Mouse (Mus musculus): ENCODE results near the gene Zfp609. TPM values are rescaled to one million over a fixed set of nuclear protein-coding genes. Genes with fewer than 3 reads are reported as not detected.

Gene Zfp609
- polyA plus RNA-seq, 1 experiment from 2014 or later: 12.1 TPM

GRCm38 (mm10) chr9:65679181-65679761 lies 148.1 kb downstream of the Zfp609 start:
- Histone ChIP-seq H3K27me3 (replicated peaks) (no peaks in the 10 kb centered on the region), H3K9me3 (no peaks in the 10 kb centered on the region), H3K4me1 (peaks cover 34% of the 10 kb centered on the region), H3K4me3 (peak overlapping the region; percentile 22), H3K36me3 (no peaks in the 10 kb centered on the region), H3K9ac (peak overlapping the region; percentile 47), H3K27ac (no peak overlapping the region), H3K4me2 (replicated peaks) (peak overlapping the region; percentile 91)
- no peak for ATAC-seq (ENCODE audit: low FRiP score, low read depth)
- 21% methylated on average over 5 of the region's 5 CpGs for WGBS

GRCm38 (mm10) chr9:65677119-65677462 lies 150.3 kb downstream of the Zfp609 start:
- Histone ChIP-seq H3K4me3 (peak overlapping the region; percentile 75), H3K9me3 (no peaks in the 10 kb centered on the region), H3K27ac (no peak overlapping the region), H3K4me2 (replicated peaks) (peak overlapping the region; percentile 91), H3K9ac (peak overlapping the region; percentile 87), H3K4me1 (peaks cover 34% of the 10 kb centered on the region), H3K36me3 (no peaks in the 10 kb centered on the region), H3K27me3 (replicated peaks) (no peaks in the 10 kb centered on the region)
- WGBS: 6% methylated on average over 3 of the region's 3 CpGs
- no peak for ATAC-seq (ENCODE audit: low FRiP score, low read depth)

GRCm38 (mm10) chr9:65676358-65677118 lies 150.8 kb downstream of the Zfp609 start:
- peak overlapping the region; percentile 87 for H3K9ac ChIP-seq
- H3K27ac ChIP-seq: peak overlapping the region; percentile 42; the same call in 1 of the 2 replicates
- peak overlapping the region; percentile 75 for H3K4me3 ChIP-seq
- no peaks in the 10 kb centered on the region for H3K27me3 ChIP-seq (replicated peaks)
- ATAC-seq (ENCODE audit: low FRiP score, low read depth): peak; percentile 96
- peaks cover 34% of the 10 kb centered on the region for H3K4me1 ChIP-seq
- under 1% methylated on average over 48 of the region's 51 CpGs for WGBS
- peak overlapping the region; percentile 91 for H3K4me2 ChIP-seq (replicated peaks)
- H3K36me3 ChIP-seq: no peaks in the 10 kb centered on the region
- no peaks in the 10 kb centered on the region for H3K9me3 ChIP-seq

- Histone ChIP-seq H3K4me3 (peak overlapping the region; percentile 75), H3K9ac (peak overlapping the region; percentile 87), H3K27me3 (replicated peaks) (no peaks in the 10 kb centered on the region), H3K36me3 (no peaks in the 10 kb centered on the region), H3K27ac (no peak overlapping the region), H3K4me2 (replicated peaks) (peak overlapping the region; percentile 91), H3K4me1 (peaks cover 34% of the 10 kb centered on the region), H3K9me3 (no peaks in the 10 kb centered on the region)
- ATAC-seq (ENCODE audit: low FRiP score, low read depth): peak; percentile 64
- 58% methylated on average over 8 of the region's 8 CpGs for WGBS
Observed at GRCm38 (mm10) chr9:65675461-65676357, 151.7 kb downstream of the Zfp609 start.

GRCm38 (mm10) chr9:65672996-65673395 lies 154.4 kb downstream of the Zfp609 start:
- Histone ChIP-seq H3K4me2 (replicated peaks) (no peak overlapping the region), H3K4me1 (peaks cover 10% of the 10 kb centered on the region), H3K9me3 (no peaks in the 10 kb centered on the region), H3K27me3 (replicated peaks) (no peaks in the 10 kb centered on the region), H3K36me3 (no peaks in the 10 kb centered on the region), H3K27ac (no peak overlapping the region), H3K9ac (no peak overlapping the region), H3K4me3 (no peak overlapping the region)
- ATAC-seq (ENCODE audit: low FRiP score, low read depth): no peak
- 83% methylated on average over 11 of the region's 11 CpGs for WGBS

- H3K36me3 ChIP-seq: no peaks in the 10 kb centered on the region
- no peaks in the 10 kb centered on the region for H3K9me3 ChIP-seq
- ATAC-seq (ENCODE audit: low FRiP score, low read depth): no peak
- H3K4me1 ChIP-seq: no peaks in the 10 kb centered on the region
- H3K27ac ChIP-seq: no peak overlapping the region
- no peak overlapping the region for H3K4me2 ChIP-seq (replicated peaks)
- H3K4me3 ChIP-seq: no peak overlapping the region
- H3K9ac ChIP-seq: no peak overlapping the region
- WGBS: 63% methylated on average over 9 of the region's 9 CpGs
- H3K27me3 ChIP-seq (replicated peaks): no peaks in the 10 kb centered on the region
Observed at GRCm38 (mm10) chr9:65671431-65671931, 155.9 kb downstream of the Zfp609 start.

GRCm38 (mm10) chr9:65667701-65668100 lies 159.7 kb downstream of the Zfp609 start, which contains the start of gene Oaz2:
TSS of gene Oaz2 (plus strand) at chr9:65668001.
- Histone ChIP-seq H3K27me3 (replicated peaks) (no peaks in the 10 kb centered on the region), H3K9me3 (no peaks in the 10 kb centered on the region), H3K27ac (no peak within 1 kb of the TSS), H3K36me3 (no peaks in the 10 kb centered on the region), H3K4me2 (replicated peaks) (no peak within 1 kb of the TSS), H3K4me1 (no peaks in the 10 kb centered on the region), H3K4me3 (no peak within 1 kb of the TSS), H3K9ac (no peak within 1 kb of the TSS)
- no peak for ATAC-seq (ENCODE audit: low FRiP score, low read depth)
- 94% methylated on average over 8 of the region's 8 CpGs for WGBS

GRCm38 (mm10) chr9:65666042-65666441 lies 161.3 kb downstream of the Zfp609 start:
- WGBS: 30% methylated on average over 5 of the region's 5 CpGs
- H3K4me3 ChIP-seq: no peak overlapping the region
- H3K9ac ChIP-seq: no peak overlapping the region
- H3K4me2 ChIP-seq (replicated peaks): no peak overlapping the region
- ATAC-seq (ENCODE audit: low FRiP score, low read depth): no peak
- no peaks in the 10 kb centered on the region for H3K4me1 ChIP-seq
- no peaks in the 10 kb centered on the region for H3K9me3 ChIP-seq
- no peak overlapping the region for H3K27ac ChIP-seq
- no peaks in the 10 kb centered on the region for H3K27me3 ChIP-seq (replicated peaks)
- H3K36me3 ChIP-seq: no peaks in the 10 kb centered on the region

GRCm38 (mm10) chr9:65664163-65664562 lies 163.2 kb downstream of the Zfp609 start:
- ATAC-seq (ENCODE audit: low FRiP score, low read depth): no peak
- H3K27ac ChIP-seq: no peak overlapping the region
- no peaks in the 10 kb centered on the region for H3K9me3 ChIP-seq
- H3K4me3 ChIP-seq: no peak overlapping the region
- no peak overlapping the region for H3K9ac ChIP-seq
- no peak overlapping the region for H3K4me2 ChIP-seq (replicated peaks)
- H3K27me3 ChIP-seq (replicated peaks): no peaks in the 10 kb centered on the region
- no peaks in the 10 kb centered on the region for H3K36me3 ChIP-seq
- under 1% methylated on average over 3 of the region's 3 CpGs for whole genome bisulfite sequencing
- no peaks in the 10 kb centered on the region for H3K4me1 ChIP-seq

GRCm38 (mm10) chr9:65661493-65661892 lies 165.9 kb downstream of the Zfp609 start:
- WGBS: 78% methylated on average over 1 of the region's 1 CpGs
- H3K4me2 ChIP-seq (replicated peaks): no peak overlapping the region
- H3K4me3 ChIP-seq: no peak overlapping the region
- H3K27me3 ChIP-seq (replicated peaks): no peaks in the 10 kb centered on the region
- H3K36me3 ChIP-seq: no peaks in the 10 kb centered on the region
- H3K9me3 ChIP-seq: no peaks in the 10 kb centered on the region
- no peak overlapping the region for H3K27ac ChIP-seq
- H3K9ac ChIP-seq: no peak overlapping the region
- ATAC-seq (ENCODE audit: low FRiP score, low read depth): no peak
- no peaks in the 10 kb centered on the region for H3K4me1 ChIP-seq

- Histone ChIP-seq H3K36me3 (no peaks in the 10 kb centered on the region), H3K4me3 (no peak overlapping the region), H3K27ac (no peak overlapping the region), H3K4me2 (replicated peaks) (no peak overlapping the region), H3K9me3 (no peaks in the 10 kb centered on the region), H3K4me1 (no peaks in the 10 kb centered on the region), H3K27me3 (replicated peaks) (no peaks in the 10 kb centered on the region), H3K9ac (no peak overlapping the region)
- ATAC-seq (ENCODE audit: low FRiP score, low read depth): no peak
- 69% methylated on average over 5 of the region's 5 CpGs for WGBS
Observed at GRCm38 (mm10) chr9:65661029-65661428, 166.3 kb downstream of the Zfp609 start.

GRCm38 (mm10) chr9:65657218-65657617 lies 170.1 kb downstream of the Zfp609 start:
- WGBS: 68% methylated on average over 3 of the region's 3 CpGs
- Histone ChIP-seq H3K9ac (no peak overlapping the region), H3K4me2 (replicated peaks) (no peak overlapping the region), H3K4me1 (no peaks in the 10 kb centered on the region), H3K27me3 (replicated peaks) (no peaks in the 10 kb centered on the region), H3K27ac (no peak overlapping the region), H3K9me3 (no peaks in the 10 kb centered on the region), H3K36me3 (no peaks in the 10 kb centered on the region), H3K4me3 (no peak overlapping the region)
- ATAC-seq (ENCODE audit: low FRiP score, low read depth): no peak

All from neural tube, embryonic 12.5 days (tissue).